Mouse (Mus musculus): Measurements from ENCODE around the gene Ankfn1. TPM values are rescaled to one million over a fixed set of nuclear protein-coding genes. Genes with fewer than 3 reads are reported as not detected.

Ankfn1 gene
- 0.32 and 0.68 TPM in 2 replicates for polyA plus RNA-seq (2015; fragmentation: Nextera tagmentation; extraction: Ambion mirVana)

DNA sequence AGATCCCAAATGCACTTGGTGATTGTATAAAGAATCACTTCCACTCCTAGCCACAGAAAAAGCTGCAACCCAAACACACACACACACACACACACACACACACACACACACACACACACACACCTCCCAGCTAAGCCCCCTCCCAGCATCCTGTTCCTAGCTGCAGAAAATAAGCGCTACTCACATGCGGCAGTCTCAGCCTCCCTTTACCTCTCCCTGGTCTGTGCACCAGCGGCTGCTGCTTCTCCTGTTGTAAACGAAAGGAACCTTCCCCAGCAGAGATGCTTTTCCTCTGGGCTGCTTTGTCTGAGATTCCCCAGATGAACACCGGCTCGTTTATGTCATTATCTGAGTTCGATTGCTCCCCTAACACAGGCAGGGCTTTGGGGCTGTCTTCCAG, at the start of gene Ankfn1:
Gene Ankfn1, minus strand, starts transcription at position 223 of the 400 bp plus-strand sequence.

Other genes starting within 250 kb of the Ankfn1 start
- gene Pctp, start 225.2 kb upstream of the Ankfn1 start, polyA plus RNA-seq (2015; fragmentation: Nextera tagmentation; extraction: Ambion mirVana), result 3.5 TPM in 2 replicates